In genomic region chr14:75524648-75525047, GRCm38 (mm10) we compare ENCODE assay signal across 26 mouse cellular contexts.
DNase-seq lines count a peak whose midpoint lies in the region; ATAC-seq lines count a peak whose summit lies in the region.
"Had no signal": no experiment of that assay in that cellular context is flagged by ENCODE, and none has a peak within 500 bp of the region (broad histone marks: within the 10 kb centered on the region; RNA-seq: fewer than 3 reads in every experiment).

No protein-coding gene starts in this region.

- peak overlapping the region; percentile 50 for H3K4me2 ChIP-seq in liver, embryonic 15.5 days
- H3K4me2 ChIP-seq: intestine, embryonic 15.5 days; limb, embryonic 12.5 days; midbrain, embryonic 13.5 days; neural tube, embryonic 12.5 days had no signal

- DNase-seq in heart, embryonic 10.5 days (ENCODE audit: low spot score) = peak; percentile 82
- DNase-seq in heart, postnatal 4 days = no peak
- no peak for DNase-seq in left cerebral cortex, postnatal 14 days (ENCODE audit: low spot score in 2 of 2)
- no peak for DNase-seq in cerebellum, adult 9-11 months
- DNase-seq: cerebellum, adult 18-20 months; cerebellum, postnatal 36 days; forebrain, postnatal 0 days; gastrocnemius, postnatal 36 days; kidney, postnatal 25 days; lung, adult 2 months; lung, postnatal 14 days; right cerebral cortex, adult 18-20 months; right cerebral cortex, postnatal 4 days; thymus, postnatal 25 days had no signal

- H3K4me1 ChIP-seq in heart, embryonic 10.5 days = peaks cover 5% of the 10 kb centered on the region; the same call in 1 of the 2 replicates
- H3K4me1 ChIP-seq in liver, embryonic 15.5 days (replicated peaks) = peaks cover 27% of the 10 kb centered on the region

- 63% methylated on average over 2 of the region's 2 CpGs for WGBS in heart, embryonic 10.5 days
- WGBS in liver, embryonic 15.5 days (ENCODE audit: insufficient replicate concordance) = 22% methylated on average over 2 of the region's 2 CpGs

- H3K27ac ChIP-seq in heart, embryonic 10.5 days = no peak overlapping the region
- H3K27ac ChIP-seq in liver, embryonic 15.5 days (replicated peaks) = peak overlapping the region; percentile 73
- H3K27ac ChIP-seq: hindbrain, embryonic 10.5 days; intestine, embryonic 15.5 days; layer of hippocampus, adult 2 months; limb, embryonic 12.5 days; midbrain, embryonic 13.5 days; neural tube, embryonic 12.5 days had no signal

- H3K9me3 ChIP-seq in heart, embryonic 10.5 days = no peaks in the 10 kb centered on the region
- no peaks in the 10 kb centered on the region for H3K9me3 ChIP-seq in liver, embryonic 15.5 days (replicated peaks)
- H3K9me3 ChIP-seq: forebrain, embryonic 10.5 days; hindbrain, embryonic 10.5 days; intestine, embryonic 15.5 days; limb, embryonic 12.5 days; midbrain, embryonic 13.5 days; neural tube, embryonic 12.5 days had no signal

- no peak overlapping the region for H3K4me3 ChIP-seq in heart, embryonic 10.5 days
- 0 out of 2 replicates have a peak overlapping the region, but pooled peaks have one; percentile 9 for H3K4me3 ChIP-seq in liver, embryonic 15.5 days (replicated peaks)
- H3K4me3 ChIP-seq: forebrain, embryonic 10.5 days; hindbrain, embryonic 10.5 days; intestine, embryonic 15.5 days; layer of hippocampus, adult 2 months; limb, embryonic 12.5 days; midbrain, embryonic 13.5 days; neural tube, embryonic 12.5 days had no signal

- H3K27me3 ChIP-seq in heart, embryonic 10.5 days (ENCODE audit: insufficient read depth, poor library complexity, severe bottlenecking) = peaks cover 15% of the 10 kb centered on the region
- no peaks in the 10 kb centered on the region for H3K27me3 ChIP-seq in liver, embryonic 15.5 days
- H3K27me3 ChIP-seq: intestine, embryonic 15.5 days; limb, embryonic 12.5 days; midbrain, embryonic 13.5 days; neural tube, embryonic 12.5 days had no signal

- ATAC-seq in erythroid progenitor cell, adult 5-6 weeks (replicated peaks; ENCODE audit: low FRiP score, poor library complexity, severe bottlenecking) = peak; percentile 58
- ATAC-seq in liver, embryonic 15.5 days (ENCODE audit: insufficient read depth) = peak; percentile 80
- no peak for ATAC-seq in granulocyte monocyte progenitor cell, adult 5-6 weeks (replicated peaks; ENCODE audit: poor library complexity, severe bottlenecking)
- ATAC-seq: forebrain, postnatal 0 days; hindbrain, embryonic 16.5 days; intestine, embryonic 15.5 days; midbrain, embryonic 13.5 days; Patski had no signal

- H3K9ac ChIP-seq in liver, embryonic 15.5 days = no peak overlapping the region
- H3K9ac ChIP-seq: forebrain, postnatal 0 days; intestine, embryonic 15.5 days; limb, embryonic 12.5 days; midbrain, embryonic 13.5 days; neural tube, embryonic 12.5 days had no signal

- intact Hi-C loops in left cerebral cortex, postnatal 14 days (cut with DNase I) = loop anchor here (5.0 kb wide), 1 partner anchor 67 kb away; the partner anchor contains the start of gene Siah3

- H3K36me3 ChIP-seq in heart, embryonic 10.5 days = no peaks in the 10 kb centered on the region
- H3K36me3 ChIP-seq in liver, embryonic 15.5 days (replicated peaks) = no peaks in the 10 kb centered on the region
- H3K36me3 ChIP-seq: forebrain, embryonic 10.5 days; hindbrain, embryonic 10.5 days; intestine, embryonic 15.5 days; limb, embryonic 12.5 days; neural tube, embryonic 12.5 days had no signal
